Mouse (Mus musculus) embryonic facial prominence, embryonic 12.5 days (tissue): Measurements from ENCODE around the gene Ly6g5b. TPM values are rescaled to one million over a fixed set of nuclear protein-coding genes. Genes with fewer than 3 reads are reported as not detected.

ENCODE experiments used
- ATAC-seq: fragments of 200-750 bp; cut with Nextera tagmentation; 2 replicates; pipeline ENCODE4 v1.8.0; 2017; ENCODE audit not compliant: insufficient number of reproducible peaks, insufficient read depth, low FRiP score, low TSS enrichment
- H3K27ac ChIP-seq: fragments of 300-500 bp; sonication (generic); 2 replicates; pipeline ENCODE4 v1.5.1; 2016; ENCODE audit warnings: mild to moderate bottlenecking
- H3K27me3 ChIP-seq: fragments of 300-500 bp; sonication (generic); 2 replicates; pipeline ENCODE4 v1.6.1; 2016; ENCODE audit warnings: mild to moderate bottlenecking, moderate library complexity
- H3K36me3 ChIP-seq: fragments of 300-500 bp; sonication (generic); 2 replicates; pipeline ENCODE4 v1.6.1; 2016; ENCODE audit warnings: mild to moderate bottlenecking
- H3K4me1 ChIP-seq: fragments of 300-500 bp; sonication (generic); 2 replicates; pipeline ENCODE4 v1.6.1; 2016
- H3K4me2 ChIP-seq: fragments of 300-500 bp; sonication (generic); replicated peaks from 2 replicates; pipeline ENCODE4 v1.6.1; 2016; ENCODE audit warnings: mild to moderate bottlenecking, moderate library complexity
- H3K4me3 ChIP-seq: fragments of 300-500 bp; sonication (generic); 2 replicates; pipeline ENCODE4 v1.5.1; 2016; ENCODE audit warnings: mild to moderate bottlenecking
- H3K9ac ChIP-seq: fragments of 300-500 bp; sonication (generic); 2 replicates; pipeline ENCODE4 v1.6.1; 2016; ENCODE audit warnings: mild to moderate bottlenecking, moderate library complexity
- H3K9me3 ChIP-seq: fragments of 300-500 bp; sonication (generic); 2 replicates; pipeline ENCODE4 v1.6.1; 2016; ENCODE audit warnings: mild to moderate bottlenecking, moderate library complexity
- WGBS: fragments of 180-500 bp; shearing (Covaris S2); methylation state at CpG from one replicate; pipeline ENCODE4 v1.1.7; 2016; 5-methylcytosine and 5-hydroxymethylcytosine counted together
- polyA plus RNA-seq: library from polyadenylated mRNA; unstranded; fragments of >200 nt; fragmentation: Nextera tagmentation; extraction: Ambion mirVana; gene quantifications from 2 replicates; pipeline ENCODE4 v1.2.1, GENCODE M21; 2016

Gene Ly6g5b
- polyA plus RNA-seq, 1 experiment from 2014 or later = 0.82 TPM

DNA sequence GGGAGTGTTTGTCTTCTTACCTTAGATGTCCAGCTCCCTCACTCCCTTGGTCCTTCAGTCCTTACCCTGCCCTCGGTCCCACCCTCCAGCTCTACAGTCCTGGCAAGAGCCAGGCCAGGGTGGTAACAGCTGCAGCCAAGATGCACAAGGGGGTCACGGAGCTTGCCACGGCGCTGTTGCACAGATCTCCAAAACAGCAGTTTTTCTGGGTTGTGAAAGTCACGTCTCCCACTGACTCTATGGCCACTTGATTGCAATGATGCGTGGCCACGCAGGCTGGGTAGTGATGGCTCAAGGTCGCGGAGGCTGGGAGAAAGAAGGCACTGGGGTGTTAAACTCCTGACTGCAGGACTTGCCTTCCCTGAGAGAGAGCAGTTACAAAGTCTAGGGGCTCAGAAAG lies 43.8 kb downstream of the Ly6g5b start:
- Histone ChIP-seq H3K9ac (no peak overlapping the region), H3K27me3 (peaks cover 29% of the 10 kb centered on the region), H3K4me3 (no peak overlapping the region), H3K9me3 (no peaks in the 10 kb centered on the region), H3K27ac (no peak overlapping the region), H3K4me2 (no peak overlapping the region), H3K36me3 (no peaks in the 10 kb centered on the region), H3K4me1 (peaks cover 3% of the 10 kb centered on the region)
- ATAC-seq = no peak
- WGBS = 80% methylated on average over 9 of the region's 9 CpGs

- no peak overlapping the region for H3K27ac ChIP-seq
- no peak for ATAC-seq
- peaks cover 36% of the 10 kb centered on the region for H3K27me3 ChIP-seq
- 43% methylated on average over 6 of the region's 6 CpGs for WGBS
- 0 out of 2 replicates have a peak, but pooled peaks cover under 1% of the 10 kb centered on the region for H3K4me1 ChIP-seq
- H3K36me3 ChIP-seq = no peaks in the 10 kb centered on the region
- no peak overlapping the region for H3K9ac ChIP-seq
- no peak overlapping the region for H3K4me2 ChIP-seq
- H3K9me3 ChIP-seq = no peaks in the 10 kb centered on the region
- H3K4me3 ChIP-seq = no peak overlapping the region
These were observed 44.5 kb downstream of the Ly6g5b start for GRCm38 (mm10) chr17:35070556-35071229.

GRCm38 (mm10) chr17:35068213-35068914 lies 46.9 kb downstream of the Ly6g5b start:
- Histone ChIP-seq H3K27ac (no peak overlapping the region), H3K9me3 (no peaks in the 10 kb centered on the region), H3K27me3 (peaks cover 52% of the 10 kb centered on the region), H3K4me1 (peaks cover 17% of the 10 kb centered on the region), H3K4me3 (no peak overlapping the region), H3K9ac (no peak overlapping the region), H3K4me2 (no peak overlapping the region), H3K36me3 (peaks cover 4% of the 10 kb centered on the region; the same call in 1 of the 2 replicates)
- ATAC-seq = no peak
- 83% methylated on average over 17 of the region's 17 CpGs for WGBS

- Histone ChIP-seq H3K4me1 (peaks cover 18% of the 10 kb centered on the region), H3K4me3 (peak within 1 kb of the TSS; percentile 33), H3K9me3 (no peaks in the 10 kb centered on the region), H3K36me3 (peaks cover 25% of the 10 kb centered on the region), H3K9ac (peak within 1 kb of the TSS; percentile 1; the same call in 1 of the 2 replicates), H3K4me2 (peak within 1 kb of the TSS; percentile 55), H3K27me3 (peaks cover 55% of the 10 kb centered on the region), H3K27ac (no peak within 1 kb of the TSS)
- WGBS = 46% methylated on average over 10 of the region's 10 CpGs
- ATAC-seq = no peak
These were observed 49.1 kb downstream of the Ly6g5b start, which contains the start of gene Mpig6b for GRCm38 (mm10) chr17:35066084-35066483. TSS of gene Mpig6b (minus strand) at chr17:35066184.

DNA sequence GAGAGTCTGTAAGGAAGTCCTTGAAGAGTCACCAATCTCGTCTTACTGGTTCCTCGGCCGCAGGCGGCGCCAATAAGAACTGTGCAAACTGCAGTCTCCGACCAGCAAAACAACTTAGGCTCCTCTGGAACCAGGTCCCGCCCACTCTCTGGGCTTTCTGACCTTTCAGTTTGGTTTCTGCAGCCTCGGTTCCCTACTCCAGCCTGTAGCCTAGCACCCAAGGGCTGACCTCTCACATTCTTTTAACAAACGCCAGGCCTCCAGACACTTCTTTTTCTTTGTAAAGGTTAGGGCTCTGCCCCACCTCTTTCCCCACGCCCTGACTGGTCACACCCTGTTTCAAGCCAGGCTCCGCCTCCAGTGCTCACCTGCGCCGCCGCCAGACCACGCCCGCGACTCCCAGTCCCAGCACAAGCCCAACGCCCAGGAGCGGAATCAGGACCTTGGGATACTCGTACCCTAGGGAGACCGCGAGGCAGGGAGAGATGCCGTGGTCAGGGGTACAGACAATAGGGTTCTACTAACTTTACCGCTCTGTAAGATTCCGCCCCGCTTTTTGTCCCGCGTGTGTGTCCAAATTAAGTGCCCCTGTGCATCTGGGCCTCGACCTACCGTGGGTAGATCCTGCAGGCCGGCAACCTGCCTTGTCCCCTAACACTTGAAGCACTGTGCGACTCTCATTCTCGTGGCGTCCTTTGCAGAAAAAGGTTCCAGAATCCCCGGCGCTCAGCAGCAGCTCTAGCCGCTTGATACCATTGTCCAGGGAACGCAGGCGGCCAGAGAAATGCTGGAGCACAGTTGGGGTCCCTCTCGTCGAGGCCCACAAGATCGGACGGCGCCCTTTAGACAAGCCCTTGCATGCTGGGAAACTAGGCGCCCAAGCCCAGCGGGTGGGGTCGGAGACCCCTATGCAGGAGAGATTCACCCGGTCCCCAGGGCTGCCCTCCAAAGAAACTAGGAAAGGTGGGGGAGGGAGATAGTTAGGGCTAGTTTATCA lies 50.0 kb downstream of the Ly6g5b start, which contains the start of gene Ly6g6c:
TSS of gene Ly6g6c (plus strand) at position 438 of the 997 bp plus-strand sequence.
- Histone ChIP-seq H3K36me3 (peaks cover 32% of the 10 kb centered on the region), H3K9ac (peak within 1 kb of the TSS; percentile 1; the same call in 1 of the 2 replicates), H3K27me3 (peaks cover 55% of the 10 kb centered on the region), H3K4me1 (peaks cover 26% of the 10 kb centered on the region), H3K4me3 (peak within 1 kb of the TSS; percentile 33), H3K4me2 (peak within 1 kb of the TSS; percentile 55), H3K9me3 (no peaks in the 10 kb centered on the region), H3K27ac (peak within 1 kb of the TSS; percentile 69)
- peak; percentile 17; the same call in 1 of the 2 replicates for ATAC-seq
- WGBS = 1% methylated on average over 48 of the region's 48 CpGs

DNA sequence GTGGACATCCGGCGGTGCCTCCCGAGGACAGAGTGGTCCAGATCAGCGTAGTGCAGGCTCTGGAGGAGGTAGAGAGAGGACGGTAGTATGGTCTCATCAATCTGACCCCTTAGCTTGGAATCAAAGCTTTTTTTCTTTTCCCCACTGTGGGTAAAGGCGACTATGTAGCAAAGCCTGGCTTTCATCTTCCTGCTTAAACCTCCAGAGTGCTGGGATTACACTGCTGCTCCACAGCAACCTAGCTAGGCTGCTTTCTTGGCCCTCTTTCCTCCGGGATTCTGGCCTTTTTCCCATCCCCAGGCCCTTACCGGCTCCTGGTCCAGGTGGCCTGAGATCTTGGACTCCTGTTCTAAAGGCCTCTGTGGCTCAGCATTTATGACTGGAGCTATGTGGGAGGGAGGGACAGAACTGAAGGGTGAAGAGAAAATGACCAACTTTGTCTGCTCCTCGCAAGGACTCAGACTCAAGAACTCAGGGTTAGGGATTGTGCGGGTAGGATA lies 50.8 kb downstream of the Ly6g5b start:
- H3K9me3 ChIP-seq = no peaks in the 10 kb centered on the region
- H3K9ac ChIP-seq = no peak overlapping the region; the same call in 1 of the 2 replicates
- H3K27ac ChIP-seq = peak overlapping the region; percentile 69
- ATAC-seq = no peak
- H3K27me3 ChIP-seq = peaks cover 53% of the 10 kb centered on the region
- 24% methylated on average over 10 of the region's 10 CpGs for WGBS
- 0 out of 2 replicates have a peak overlapping the region, but pooled peaks have one; percentile 33 for H3K4me3 ChIP-seq
- peaks cover 30% of the 10 kb centered on the region for H3K4me1 ChIP-seq
- H3K4me2 ChIP-seq = peak overlapping the region; percentile 55
- H3K36me3 ChIP-seq = peaks cover 32% of the 10 kb centered on the region

Other genes with a start within 250 kb of the Ly6g5b start
- 8.6 and 8.9 TPM in 2 replicates for gene Zbtb12, start 235.9 kb downstream of the Ly6g5b start, polyA plus RNA-seq
- 0.31 TPM in 1 of 2 replicates, not detected in the other for gene Gm20547, start 233.4 kb downstream of the Ly6g5b start, polyA plus RNA-seq
- 1.2 and 2.5 TPM in 2 replicates for gene C2, start 217.2 kb downstream of the Ly6g5b start, polyA plus RNA-seq
- 111 and 121 TPM in 2 replicates for gene Ehmt2, start 217.0 kb downstream of the Ly6g5b start, polyA plus RNA-seq
- 0.29 TPM in 1 of 2 replicates, not detected in the other for gene Slc44a4, start 201.0 kb downstream of the Ly6g5b start, polyA plus RNA-seq
- gene Neu1, start 184.2 kb downstream of the Ly6g5b start, polyA plus RNA-seq = 19.2 and 20.8 TPM in 2 replicates
- 0.33 and 0.36 TPM in 2 replicates for gene Hspa1b, start 156.2 kb downstream of the Ly6g5b start, polyA plus RNA-seq
- not detected in 2 replicates for gene Gm20481, start 145.5 kb downstream of the Ly6g5b start, polyA plus RNA-seq
- 4.2 and 4.9 TPM in 2 replicates for gene Hspa1a, start 143.3 kb downstream of the Ly6g5b start, polyA plus RNA-seq
- gene Hspa1l, start 142.7 kb downstream of the Ly6g5b start, polyA plus RNA-seq = 0.84 and 0.99 TPM in 2 replicates
- gene Lsm2, start 133.6 kb downstream of the Ly6g5b start, polyA plus RNA-seq = 212 and 230 TPM in 2 replicates
- 150 and 160 TPM in 2 replicates for gene Vars, start 114.4 kb downstream of the Ly6g5b start, polyA plus RNA-seq
- 0.20 and 0.25 TPM in 2 replicates for gene Vwa7, start 98.8 kb downstream of the Ly6g5b start, polyA plus RNA-seq
- gene Sapcd1, start 87.4 kb downstream of the Ly6g5b start, polyA plus RNA-seq = 8.7 and 9.5 TPM in 2 replicates
- gene Msh5, start 68.7 kb downstream of the Ly6g5b start, polyA plus RNA-seq = 3.7 and 4.2 TPM in 2 replicates
- gene Clic1, start 65.5 kb downstream of the Ly6g5b start, polyA plus RNA-seq = 205 and 211 TPM in 2 replicates
- gene Ddah2, start 56.4 kb downstream of the Ly6g5b start, polyA plus RNA-seq = 471 and 492 TPM in 2 replicates
- gene Ly6g6c, start 50.0 kb downstream of the Ly6g5b start, polyA plus RNA-seq = not detected in 2 replicates
- gene Mpig6b, start 49.2 kb downstream of the Ly6g5b start, polyA plus RNA-seq = 0.61 and 0.99 TPM in 2 replicates
- 1.1 and 1.3 TPM in 2 replicates for gene Ly6g6e, start 38.5 kb downstream of the Ly6g5b start, polyA plus RNA-seq
- gene Ly6g6d, start 37.4 kb downstream of the Ly6g5b start, polyA plus RNA-seq = 0.68 TPM in 1 of 2 replicates, not detected in the other
- 0.27 and 0.65 TPM in 2 replicates for gene Ly6g6f, start 29.8 kb downstream of the Ly6g5b start, polyA plus RNA-seq
- gene Abhd16a, start 26.2 kb downstream of the Ly6g5b start, polyA plus RNA-seq = 83.3 and 86.7 TPM in 2 replicates
- gene Ly6g5c, start 7.1 kb downstream of the Ly6g5b start, polyA plus RNA-seq = not detected in 2 replicates
- 22.4 and 25.5 TPM in 2 replicates for gene Gpank1, start 6.0 kb upstream of the Ly6g5b start, polyA plus RNA-seq
- 254 and 259 TPM in 2 replicates for gene Csnk2b, start 6.6 kb upstream of the Ly6g5b start, polyA plus RNA-seq
- 9.3 and 10.7 TPM in 2 replicates for gene D17H6S53E, start 10.9 kb upstream of the Ly6g5b start, polyA plus RNA-seq
- 0.46 and 0.49 TPM in 2 replicates for gene Apom, start 16.6 kb upstream of the Ly6g5b start, polyA plus RNA-seq
- gene Bag6, start 19.8 kb upstream of the Ly6g5b start, polyA plus RNA-seq = 73.3 and 74.0 TPM in 2 replicates
- 225 and 230 TPM in 2 replicates for gene Prrc2a, start 49.5 kb upstream of the Ly6g5b start, polyA plus RNA-seq
- 7.0 and 7.3 TPM in 2 replicates for gene Aif1, start 60.6 kb upstream of the Ly6g5b start, polyA plus RNA-seq
- gene Lst1, start 73.0 kb upstream of the Ly6g5b start, polyA plus RNA-seq = 5.9 and 7.7 TPM in 2 replicates
- gene Ltb, start 79.0 kb upstream of the Ly6g5b start, polyA plus RNA-seq = 0.95 and 0.98 TPM in 2 replicates
- gene Tnf, start 86.6 kb upstream of the Ly6g5b start, polyA plus RNA-seq = 0.15 and 0.25 TPM in 2 replicates
- 0.22 and 0.27 TPM in 2 replicates for gene Lta, start 89.9 kb upstream of the Ly6g5b start, polyA plus RNA-seq
- 1.0 TPM in 1 of 2 replicates, not detected in the other for gene Gm16181, start 105.4 kb upstream of the Ly6g5b start, polyA plus RNA-seq
- gene Atp6v1g2, start 118.2 kb upstream of the Ly6g5b start, polyA plus RNA-seq = 4.5 and 5.5 TPM in 2 replicates
- 13.0 and 13.3 TPM in 2 replicates for gene Nfkbil1, start 120.4 kb upstream of the Ly6g5b start, polyA plus RNA-seq
- 572 and 587 TPM in 2 replicates for gene Ddx39b, start 126.3 kb upstream of the Ly6g5b start, polyA plus RNA-seq
- gene H2-D1, start 147.3 kb upstream of the Ly6g5b start, polyA plus RNA-seq = 20.8 and 21.5 TPM in 2 replicates
- gene H2-Q1, start 205.0 kb upstream of the Ly6g5b start, polyA plus RNA-seq = not detected in 2 replicates
- gene H2-Q2, start 226.8 kb upstream of the Ly6g5b start, polyA plus RNA-seq = 0.38 and 0.40 TPM in 2 replicates